Mouse (Mus musculus) midbrain, postnatal 0 days (tissue): ENCODE results near the gene Rgs9. TPM values are rescaled to one million over a fixed set of nuclear protein-coding genes. Genes with fewer than 3 reads are reported as not detected.
"Not testable (repeated sequence)": the region's sequence is repeated elsewhere in the genome, so short reads cannot be mapped to it uniquely, and the experiment has no call there.

ENCODE experiments used
- ATAC-seq: fragments of 200-750 bp; cut with Nextera tagmentation; 2 replicates; pipeline ENCODE4 v1.8.0; 2017; ENCODE audit warnings: moderate number of reproducible peaks, mild to moderate bottlenecking, moderate TSS enrichment, moderate library complexity; ENCODE audit not compliant: low FRiP score
- DNase-seq: peaks from one replicate; pipeline ENCODE4 v3.0.0-alpha.2; 2015; ENCODE audit warnings: low spot score
- H3K27ac ChIP-seq: fragments of 300-500 bp; sonication (generic); 2 replicates; pipeline ENCODE4 v1.5.1; 2014; ENCODE audit warnings: low read depth, mild to moderate bottlenecking, low read length, mixed read lengths
- H3K27me3 ChIP-seq: fragments of 300-500 bp; sonication (generic); 2 replicates; pipeline ENCODE4 v1.6.1; 2014; ENCODE audit warnings: low read length, control low read depth, mixed read lengths; ENCODE audit not compliant: insufficient read depth
- H3K36me3 ChIP-seq: fragments of 300-500 bp; sonication (generic); 2 replicates; pipeline ENCODE4 v1.6.1; 2014; ENCODE audit warnings: low read length, control low read depth, mixed read lengths; ENCODE audit not compliant: insufficient read depth
- H3K4me1 ChIP-seq: fragments of 300-500 bp; sonication (generic); 2 replicates; pipeline ENCODE4 v1.6.1; 2014; ENCODE audit warnings: mild to moderate bottlenecking, control low read depth, antibody characterized with exemption, low read length, mixed read lengths; ENCODE audit not compliant: insufficient read depth
- H3K4me2 ChIP-seq: fragments of 300-500 bp; sonication (generic); 2 replicates; pipeline ENCODE4 v1.6.1; 2014; ENCODE audit warnings: low read depth, mild to moderate bottlenecking, low read length, mixed read lengths; ENCODE audit not compliant: poor library complexity, severe bottlenecking
- H3K4me3 ChIP-seq: fragments of 300-500 bp; sonication (generic); 2 replicates; pipeline ENCODE4 v1.5.1; 2014; ENCODE audit warnings: low read depth, mild to moderate bottlenecking, low read length, moderate library complexity
- H3K9ac ChIP-seq: fragments of 300-500 bp; sonication (generic); replicated peaks from 2 replicates; pipeline ENCODE4 v1.6.1; 2014; ENCODE audit warnings: mild to moderate bottlenecking, low read length, moderate library complexity, mixed read lengths; ENCODE audit not compliant: poor library complexity, severe bottlenecking
- H3K9me3 ChIP-seq: fragments of 300-500 bp; sonication (generic); 2 replicates; pipeline ENCODE4 v1.6.1; 2016; ENCODE audit warnings: low read length, control low read depth
- CTCF ChIP-seq: IDR thresholded peaks from 2 replicates; pipeline ENCODE4 v1.5.1; 2016; ENCODE audit warnings: antibody characterized with exemption, mild to moderate bottlenecking
- WGBS: fragments of 180-500 bp; shearing (Covaris S2); extraction: QIAGEN DNeasy Blood & Tissue Kit; methylation state at CpG from one replicate; pipeline ENCODE4 v1.1.7; 2014; 5-methylcytosine and 5-hydroxymethylcytosine counted together
- polyA plus RNA-seq: library from polyadenylated mRNA; unstranded; fragments of >200 nt; fragmentation: Nextera tagmentation; extraction: Ambion mirVana; gene quantifications from 2 replicates; pipeline ENCODE4 v1.2.1, GENCODE M21; 2015
- total RNA-seq: library from RNA; depleted of rRNA; stranded (reverse); fragments of >200 nt; gene quantifications from 2 replicates; pipeline ENCODE4 v1.2.3, GENCODE M21; 2014; rRNA removed

The Rgs9 gene
- 33.8 and 42.1 TPM in 2 replicates for total RNA-seq
- polyA plus RNA-seq = 19.3 and 23.3 TPM in 2 replicates

DNA sequence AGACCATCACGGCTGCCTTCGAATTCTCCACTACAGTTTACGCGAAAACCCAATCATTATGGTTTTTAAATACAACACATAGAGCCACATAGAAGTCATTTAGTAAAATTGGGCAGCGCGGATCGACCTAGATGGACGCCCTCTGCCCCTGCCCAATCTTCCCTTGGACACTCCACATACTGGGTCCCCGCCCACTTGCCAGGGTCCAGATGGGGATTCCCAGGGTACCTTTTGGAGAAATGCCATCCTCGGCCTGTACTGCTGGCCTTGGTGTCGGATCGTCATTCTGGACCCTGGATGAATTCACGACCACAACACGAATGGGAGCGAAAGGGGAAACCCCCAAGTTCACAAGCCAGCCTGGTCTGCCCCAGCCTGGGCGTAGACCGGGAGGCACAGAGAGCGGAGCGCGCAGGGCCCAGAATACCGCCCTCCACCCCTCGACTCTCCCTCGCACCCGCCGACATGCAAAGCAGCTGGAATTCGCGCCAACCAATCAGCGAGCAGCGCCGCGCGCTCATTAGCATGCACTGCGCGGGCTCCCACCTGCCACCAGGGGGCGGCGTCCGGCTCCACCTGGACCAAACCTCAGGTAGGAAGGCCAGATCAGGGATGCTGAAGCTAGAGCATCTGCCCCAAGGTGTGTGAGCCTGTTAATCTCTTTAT, at the start of gene Rgs9:
Rgs9 (minus strand) TSS at position 420 of the 666 bp plus-strand sequence.
- Histone ChIP-seq H3K4me1 (peaks cover 15% of the 10 kb centered on the region), H3K27me3 (no peaks in the 10 kb centered on the region), H3K36me3 (no peaks in the 10 kb centered on the region), H3K27ac (no peak within 1 kb of the TSS; the same call in 1 of the 2 replicates), H3K9me3 (no peaks in the 10 kb centered on the region), H3K9ac (peak within 1 kb of the TSS; percentile 70), H3K4me2 (peak within 1 kb of the TSS; percentile 81), H3K4me3 (peak within 1 kb of the TSS; percentile 53)
- peak; percentile 99 for TF ChIP-seq CTCF
- 2% methylated on average over 37 of the region's 37 CpGs for WGBS
- peak; percentile 95 for DNase-seq
- ATAC-seq = peak; percentile 94

DNA sequence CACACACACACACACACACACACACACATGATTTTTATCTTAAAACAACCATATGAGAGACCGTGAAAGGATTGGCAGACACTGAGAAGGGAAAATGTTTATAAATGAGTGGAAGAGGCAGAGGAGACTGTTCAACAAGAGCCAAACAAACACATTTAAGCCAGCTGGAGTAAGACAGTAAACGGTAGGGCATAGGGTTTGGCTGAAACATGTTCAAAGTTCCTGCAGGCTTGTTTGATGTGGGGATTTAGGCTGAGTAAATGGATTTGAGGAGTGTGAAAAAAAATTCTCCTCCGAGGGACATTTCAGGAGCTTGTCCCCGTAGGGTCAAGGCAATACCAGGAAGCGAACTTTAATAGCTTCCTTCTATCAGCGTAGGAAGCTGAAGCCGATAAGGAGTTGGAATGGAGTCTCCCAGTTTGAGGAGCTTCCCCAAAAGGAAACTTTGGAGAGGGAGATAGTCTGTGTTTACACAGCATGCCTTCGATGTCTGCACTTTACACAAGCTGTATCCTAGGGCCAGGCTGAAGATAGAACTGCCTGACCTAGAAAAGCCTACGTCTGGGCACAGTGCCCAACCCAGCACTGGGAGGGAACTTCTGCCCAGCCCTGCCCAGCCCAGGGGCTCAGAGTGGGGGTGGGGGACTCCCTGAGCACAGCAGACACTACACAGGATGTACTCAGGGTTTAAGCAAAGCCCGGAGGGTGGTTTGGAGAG, 49.5 kb upstream of the Rgs9 start:
- ATAC-seq (peak; percentile 69), DNase-seq (peak; percentile 80)
- H3K36me3 ChIP-seq = no peaks in the 10 kb centered on the region
- H3K4me2 ChIP-seq = no peak overlapping the region
- WGBS = 56% methylated on average over 10 of the region's 10 CpGs
- no peak overlapping the region for H3K4me3 ChIP-seq
- H3K27me3 ChIP-seq = no peaks in the 10 kb centered on the region
- H3K9ac ChIP-seq = no peak overlapping the region
- TF ChIP-seq CTCF = no peak
- H3K27ac ChIP-seq = no peak overlapping the region
- no peaks in the 10 kb centered on the region for H3K4me1 ChIP-seq
- H3K9me3 ChIP-seq = no peaks in the 10 kb centered on the region

DNA sequence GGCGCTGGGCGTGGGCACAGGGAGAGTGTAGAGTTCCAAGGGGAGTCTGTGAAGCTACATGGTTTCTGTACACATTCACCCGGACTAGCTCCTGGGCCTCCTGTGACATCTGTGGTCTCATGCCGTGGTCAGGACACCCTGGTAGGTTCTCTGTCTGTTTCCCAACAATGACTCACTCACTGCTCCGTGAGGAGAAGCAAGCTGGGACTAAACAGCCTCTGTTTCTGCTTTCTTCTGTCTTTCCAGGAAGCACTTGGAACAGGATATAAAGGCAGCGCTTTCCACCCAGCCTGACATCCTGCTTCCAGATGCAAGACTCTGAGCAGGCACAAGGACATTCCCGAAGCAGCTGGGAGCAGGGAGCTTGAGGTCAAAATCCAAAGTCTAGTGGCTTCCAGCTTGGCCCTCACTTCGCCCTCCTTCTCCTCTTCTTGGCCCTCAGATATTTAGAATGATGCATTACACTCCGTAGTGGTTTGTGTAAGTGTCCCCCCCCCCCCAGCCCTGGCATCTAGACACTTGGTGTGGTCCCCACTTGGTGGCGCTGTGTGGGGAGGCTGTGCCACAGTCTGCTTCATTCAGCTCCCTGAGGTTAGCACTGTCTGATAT, 46.2 kb upstream of the Rgs9 start:
- TF ChIP-seq CTCF = peak; percentile 65
- Histone ChIP-seq H3K9me3 (no peaks in the 10 kb centered on the region), H3K27me3 (no peaks in the 10 kb centered on the region), H3K27ac (peak overlapping the region; percentile 38; the same call in 1 of the 2 replicates), H3K4me3 (no peak overlapping the region), H3K4me1 (no peaks in the 10 kb centered on the region), H3K4me2 (no peak overlapping the region), H3K9ac (no peak overlapping the region), H3K36me3 (no peaks in the 10 kb centered on the region)
- WGBS = 34% methylated on average over 10 of the region's 10 CpGs
- ATAC-seq (no peak), DNase-seq (no peak)

DNA sequence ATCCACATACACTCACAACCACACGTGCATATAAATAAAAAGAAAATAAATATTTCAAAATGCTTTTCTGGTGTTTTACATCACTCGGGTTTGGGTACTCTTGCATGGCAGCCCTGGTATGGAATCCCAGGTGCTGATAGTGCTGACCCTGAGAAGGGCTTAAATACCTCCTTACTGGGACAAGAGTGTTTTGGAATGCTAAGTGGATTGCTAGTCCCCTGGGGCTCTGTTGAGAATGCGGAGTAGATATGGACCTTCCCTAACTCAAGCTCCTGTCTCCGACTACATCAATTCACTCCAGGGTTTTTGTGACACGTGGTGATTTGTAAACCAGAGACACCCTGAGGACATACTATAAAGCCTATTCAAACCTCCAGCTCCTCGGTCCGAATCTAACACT, 45.6 kb upstream of the Rgs9 start:
- no peaks in the 10 kb centered on the region for H3K9me3 ChIP-seq
- no peaks in the 10 kb centered on the region for H3K27me3 ChIP-seq
- no peak overlapping the region for H3K4me3 ChIP-seq
- no peak overlapping the region for H3K4me2 ChIP-seq
- TF ChIP-seq CTCF = no peak
- H3K36me3 ChIP-seq = no peaks in the 10 kb centered on the region
- 31% methylated on average over 7 of the region's 7 CpGs for WGBS
- H3K9ac ChIP-seq = no peak overlapping the region
- ATAC-seq (no peak), DNase-seq (no peak)
- no peaks in the 10 kb centered on the region for H3K4me1 ChIP-seq
- H3K27ac ChIP-seq = peak overlapping the region; percentile 38; the same call in 1 of the 2 replicates

DNA sequence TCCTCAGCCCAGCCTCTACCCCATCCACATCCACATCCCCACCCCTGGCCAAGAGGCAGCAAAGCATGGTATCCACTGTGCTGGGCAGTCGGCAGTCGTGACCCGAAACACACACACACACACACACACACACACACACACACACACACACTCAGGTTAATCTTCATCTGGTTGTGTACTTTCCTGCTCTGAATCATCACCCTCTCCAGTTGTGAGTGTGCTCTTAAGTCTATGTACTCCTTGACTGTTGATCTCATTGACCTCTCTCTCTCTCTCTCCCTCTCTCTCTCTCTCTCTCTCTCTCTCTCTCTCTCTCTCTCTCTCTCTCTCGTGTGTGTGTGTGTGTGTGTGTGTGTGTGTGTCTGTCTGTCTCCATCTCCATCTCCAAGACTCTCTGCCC, 44.7 kb upstream of the Rgs9 start:
- H3K4me2 ChIP-seq, DNase-seq, H3K36me3 ChIP-seq, ATAC-seq, H3K4me1 ChIP-seq, H3K9ac ChIP-seq, H3K27me3 ChIP-seq, H3K4me3 ChIP-seq, H3K9me3 ChIP-seq, H3K27ac ChIP-seq: not testable (repeated sequence)
- 100% methylated on average over 3 of the region's 4 CpGs for WGBS

DNA sequence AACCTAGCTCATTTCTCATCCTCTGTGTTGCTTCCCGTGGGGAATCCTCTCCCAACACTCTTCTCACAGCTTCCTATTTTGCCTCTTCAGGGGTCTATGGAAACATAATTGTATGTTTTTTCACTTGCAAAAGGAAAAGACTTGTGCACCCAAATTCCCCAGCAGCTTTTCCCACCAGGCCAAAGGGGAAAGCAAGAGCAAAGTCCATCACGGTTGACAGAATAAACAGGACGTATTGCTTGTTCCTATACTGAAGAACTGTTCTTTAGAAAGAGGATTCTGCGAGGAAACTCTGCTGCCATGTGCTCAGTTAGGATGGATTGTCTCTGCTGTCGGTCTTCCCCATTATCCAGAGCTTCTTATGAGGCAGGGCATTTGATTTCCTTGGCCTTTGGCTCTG, 42.6 kb upstream of the Rgs9 start:
- Histone ChIP-seq H3K4me1 (no peaks in the 10 kb centered on the region), H3K4me2 (no peak overlapping the region), H3K9ac (no peak overlapping the region), H3K27ac (no peak overlapping the region), H3K4me3 (no peak overlapping the region), H3K36me3 (no peaks in the 10 kb centered on the region), H3K27me3 (no peaks in the 10 kb centered on the region), H3K9me3 (no peaks in the 10 kb centered on the region)
- ATAC-seq (no peak), DNase-seq (no peak)
- TF ChIP-seq CTCF = no peak
- WGBS = 82% methylated on average over 5 of the region's 5 CpGs
